Comparison of ENCODE assay signal across 28 mouse cellular contexts in genomic region chr13:5317941-5318856, GRCm38 (mm10).
DNase-seq lines count a peak whose midpoint lies in the region; ATAC-seq lines count a peak whose summit lies in the region.
"Had no signal": no experiment of that assay in that cellular context is flagged by ENCODE, and none has a peak within 500 bp of the region (broad histone marks: within the 10 kb centered on the region; RNA-seq: fewer than 3 reads in every experiment).

No protein-coding gene starts in this region.

- H3K4me1 ChIP-seq in lung, embryonic 16.5 days (replicated peaks; ENCODE audit: control insufficient read depth, insufficient read depth, low read length): peaks cover 5% of the 10 kb centered on the region; the same call in 1 of the 2 replicates
- H3K4me1 ChIP-seq: forebrain, embryonic 15.5 days; heart, embryonic 13.5 days; hindbrain, embryonic 10.5 days; hindbrain, embryonic 15.5 days; kidney, embryonic 15.5 days; neural tube, embryonic 15.5 days had no signal

- no peak overlapping the region for H3K4me2 ChIP-seq in lung, embryonic 16.5 days (ENCODE audit: low read depth, low read length)
- H3K4me2 ChIP-seq: forebrain, embryonic 15.5 days; heart, embryonic 13.5 days; hindbrain, embryonic 15.5 days; kidney, embryonic 15.5 days; midbrain, embryonic 13.5 days; neural tube, embryonic 15.5 days had no signal

- H3K4me3 ChIP-seq in lung, embryonic 16.5 days (ENCODE audit: low read length): no peak overlapping the region
- H3K4me3 ChIP-seq: forebrain, embryonic 15.5 days; gastrocnemius, adult 2 months; heart, embryonic 13.5 days; hindbrain, embryonic 10.5 days; hindbrain, embryonic 15.5 days; kidney, embryonic 15.5 days; midbrain, embryonic 13.5 days; neural tube, embryonic 15.5 days had no signal

- 48% methylated on average over 5 of the region's 5 CpGs for WGBS in lung, embryonic 16.5 days

- peak overlapping the region; percentile 69 for H3K27ac ChIP-seq in lung, embryonic 16.5 days (ENCODE audit: low read length)
- H3K27ac ChIP-seq: forebrain, embryonic 15.5 days; gastrocnemius, adult 2 months; heart, embryonic 13.5 days; hindbrain, embryonic 10.5 days; hindbrain, embryonic 15.5 days; kidney, embryonic 15.5 days; liver, embryonic 14.5 days; midbrain, embryonic 13.5 days; neural tube, embryonic 15.5 days; stomach, postnatal 0 days had no signal

- peak; percentile 83 for ATAC-seq in lung, embryonic 16.5 days (ENCODE audit: low read depth)
- ATAC-seq in megakaryocyte progenitor cell, adult 5-6 weeks (replicated peaks; ENCODE audit: poor library complexity): no peak
- ATAC-seq: forebrain, embryonic 15.5 days; midbrain, embryonic 13.5 days had no signal

- DNase-seq in 3T3-L1 (ENCODE audit: low read depth, low spot score): peak; percentile 46
- DNase-seq in 416B (ENCODE audit: low read depth): peak; percentile 71
- peak; percentile 13 for DNase-seq in lung, postnatal 36 days
- DNase-seq in ovary, adult 18-20 months (ENCODE audit: low spot score): no peak
- DNase-seq: adrenal gland, postnatal 25 days; cerebellum, adult 11-12 months; cerebellum, postnatal 10 days; gastrocnemius, adult 2 months; gastrocnemius, postnatal 36 days; heart, adult 18-20 months; heart, postnatal 10 days; kidney, adult 18-20 months; kidney, postnatal 25 days; liver; spleen, adult 18-20 months; thymus, adult 18-20 months; thymus, postnatal 4 days had no signal

- no peaks in the 10 kb centered on the region for H3K36me3 ChIP-seq in lung, embryonic 16.5 days (ENCODE audit: control insufficient read depth, insufficient read depth, low read length)
- H3K36me3 ChIP-seq: forebrain, embryonic 15.5 days; heart, embryonic 13.5 days; hindbrain, embryonic 10.5 days; hindbrain, embryonic 15.5 days; kidney, embryonic 15.5 days; midbrain, embryonic 13.5 days; neural tube, embryonic 15.5 days had no signal

- no peaks in the 10 kb centered on the region for H3K27me3 ChIP-seq in lung, embryonic 16.5 days (ENCODE audit: control insufficient read depth, insufficient read depth, low read depth, low read length)
- H3K27me3 ChIP-seq: forebrain, embryonic 15.5 days; heart, embryonic 13.5 days; hindbrain, embryonic 15.5 days; kidney, embryonic 15.5 days; midbrain, embryonic 13.5 days; neural tube, embryonic 15.5 days had no signal

- no peak overlapping the region for H3K9ac ChIP-seq in lung, embryonic 16.5 days (ENCODE audit: low read length)
- H3K9ac ChIP-seq: forebrain, embryonic 15.5 days; heart, embryonic 13.5 days; hindbrain, embryonic 15.5 days; kidney, embryonic 15.5 days; liver, embryonic 14.5 days; midbrain, embryonic 13.5 days; neural tube, embryonic 15.5 days had no signal

- H3K9me3 ChIP-seq in lung, embryonic 16.5 days (ENCODE audit: control insufficient read depth, low read length): no peaks in the 10 kb centered on the region
- H3K9me3 ChIP-seq: forebrain, embryonic 15.5 days; heart, embryonic 13.5 days; hindbrain, embryonic 10.5 days; hindbrain, embryonic 15.5 days; kidney, embryonic 15.5 days; midbrain, embryonic 13.5 days; neural tube, embryonic 15.5 days had no signal
